Mouse (Mus musculus) ES-E14 (cell line): ENCODE results near the gene Atg4c.

ENCODE experiments used
- CHD2 ChIP-seq: IDR thresholded peaks from 2 replicates; pipeline ENCODE4 v1.6.1; 2014; ENCODE audit warnings: mild to moderate bottlenecking, low read depth, low read length, inconsistent platforms
- MAFK ChIP-seq: IDR thresholded peaks from 2 replicates; pipeline ENCODE4 v1.6.1; 2014; ENCODE audit warnings: mild to moderate bottlenecking, low read depth, low read length, inconsistent platforms; ENCODE audit not compliant: insufficient read depth
- ZNF384 ChIP-seq: IDR thresholded peaks from 2 replicates; pipeline ENCODE4 v1.6.1; 2012; ENCODE audit warnings: low read depth, low read length, inconsistent platforms

DNA sequence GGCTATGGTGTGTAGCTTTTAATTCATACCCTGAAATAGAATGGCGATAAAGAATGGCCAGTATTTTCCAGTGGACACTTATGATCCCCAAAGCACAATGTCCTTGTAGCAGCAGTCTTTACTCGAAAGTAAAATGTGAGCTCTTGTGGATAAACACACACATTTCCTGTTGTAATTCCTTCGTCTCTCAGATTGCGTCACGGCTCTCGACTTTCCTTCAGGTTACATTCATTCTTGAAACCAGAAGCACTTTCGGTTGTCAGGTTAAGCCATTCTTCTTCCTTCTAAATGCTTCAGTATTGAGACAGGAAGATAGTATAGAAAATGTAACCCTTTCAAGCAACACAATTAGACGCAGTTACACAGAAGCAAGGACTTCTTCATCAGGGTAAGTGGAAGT is 17.9 kb downstream of the Atg4c start:
- TF ChIP-seq CHD2, result no peak
- no peak for TF ChIP-seq MAFK
- no peak for TF ChIP-seq ZNF384
